Mouse (Mus musculus) kidney, postnatal 0 days (tissue): Measurements from ENCODE around the gene Bcl11b. TPM values are rescaled to one million over a fixed set of nuclear protein-coding genes. Genes with fewer than 3 reads are reported as not detected.

Source experiments
- ATAC-seq: fragments of 200-750 bp; cut with Nextera tagmentation; replicated peaks from 2 replicates; pipeline ENCODE4 v1.8.0; 2017; ENCODE audit warnings: low read depth, moderate number of reproducible peaks, moderate TSS enrichment, moderate library complexity; ENCODE audit not compliant: low FRiP score
- DNase-seq: peaks from one replicate; pipeline ENCODE4 v3.0.0-alpha.2; 2016; ENCODE audit warnings: low spot score
- H3K27ac ChIP-seq: fragments of 300-500 bp; sonication (generic); 2 replicates; pipeline ENCODE4 v1.5.1; 2014; ENCODE audit warnings: mild to moderate bottlenecking
- H3K27me3 ChIP-seq: fragments of 300-500 bp; sonication (generic); 2 replicates; pipeline ENCODE4 v1.6.1; 2014; ENCODE audit warnings: low read length, mixed read lengths; ENCODE audit not compliant: insufficient read depth
- H3K36me3 ChIP-seq: fragments of 300-500 bp; sonication (generic); 2 replicates; pipeline ENCODE4 v1.6.1; 2014; ENCODE audit warnings: low read length, mixed read lengths; ENCODE audit not compliant: insufficient read depth
- H3K4me1 ChIP-seq: fragments of 300-500 bp; sonication (generic); replicated peaks from 2 replicates; pipeline ENCODE4 v1.6.1; 2014; ENCODE audit warnings: antibody characterized with exemption, low read length, mixed read lengths; ENCODE audit not compliant: insufficient read depth
- H3K4me2 ChIP-seq: fragments of 300-500 bp; sonication (generic); 2 replicates; pipeline ENCODE4 v1.6.1; 2014; ENCODE audit warnings: mild to moderate bottlenecking, low read length, moderate library complexity, mixed read lengths
- H3K4me3 ChIP-seq: fragments of 300-500 bp; sonication (generic); replicated peaks from 2 replicates; pipeline ENCODE4 v1.5.1; 2014; ENCODE audit warnings: low read depth, low read length
- H3K9ac ChIP-seq: fragments of 300-500 bp; sonication (generic); 2 replicates; pipeline ENCODE4 v1.6.1; 2014; ENCODE audit warnings: low read depth, low read length
- H3K9me3 ChIP-seq: fragments of 300-500 bp; sonication (generic); replicated peaks from 2 replicates; pipeline ENCODE4 v1.6.1; 2016; ENCODE audit warnings: low read length, inconsistent platforms, mixed read lengths
- CTCF ChIP-seq: IDR thresholded peaks from 2 replicates; pipeline ENCODE4 v1.5.1; 2016; ENCODE audit warnings: antibody characterized with exemption, low read depth, mild to moderate bottlenecking, moderate library complexity
- WGBS: fragments of 180-500 bp; shearing (Covaris S2); extraction: QIAGEN DNeasy Blood & Tissue Kit; methylation state at CpG from one replicate; pipeline ENCODE4 v1.1.7; 2014; 5-methylcytosine and 5-hydroxymethylcytosine counted together
- polyA plus RNA-seq: library from polyadenylated mRNA; unstranded; fragments of >200 nt; fragmentation: Nextera tagmentation; extraction: Ambion mirVana; gene quantifications from 2 replicates; pipeline ENCODE4 v1.2.1, GENCODE M21; 2015

Gene Bcl11b
- polyA plus RNA-seq, 1 experiment from 2014 or later: 2.2 TPM

GRCm38 (mm10) chr12:107888646-107889045, 114.8 kb downstream of the Bcl11b start:
- Histone ChIP-seq H3K9me3 (no peaks in the 10 kb centered on the region), H3K4me1 (0 out of 2 replicates have a peak, but pooled peaks cover 6% of the 10 kb centered on the region), H3K4me2 (no peak overlapping the region), H3K9ac (no peak overlapping the region), H3K27ac (no peak overlapping the region), H3K27me3 (no peaks in the 10 kb centered on the region), H3K36me3 (no peaks in the 10 kb centered on the region), H3K4me3 (no peak overlapping the region)
- ATAC-seq (no peak), DNase-seq (no peak)
- TF ChIP-seq CTCF: no peak
- WGBS: 68% methylated on average over 5 of the region's 5 CpGs

- no peak overlapping the region for H3K27ac ChIP-seq
- no peaks in the 10 kb centered on the region for H3K36me3 ChIP-seq
- no peak for DNase-seq
- TF ChIP-seq CTCF: no peak
- no peak overlapping the region for H3K9ac ChIP-seq
- ATAC-seq: no peak
- H3K9me3 ChIP-seq: no peaks in the 10 kb centered on the region
- H3K4me1 ChIP-seq: 0 out of 2 replicates have a peak, but pooled peaks cover 6% of the 10 kb centered on the region
- no peak overlapping the region for H3K4me3 ChIP-seq
- WGBS: 75% methylated on average over 5 of the region's 5 CpGs
- H3K27me3 ChIP-seq: no peaks in the 10 kb centered on the region
- no peak overlapping the region for H3K4me2 ChIP-seq
Measured at GRCm38 (mm10) chr12:107888049-107888448, 115.4 kb downstream of the Bcl11b start.

- Histone ChIP-seq H3K4me1 (0 out of 2 replicates have a peak, but pooled peaks cover 6% of the 10 kb centered on the region), H3K27me3 (no peaks in the 10 kb centered on the region), H3K27ac (no peak overlapping the region), H3K36me3 (no peaks in the 10 kb centered on the region), H3K4me2 (no peak overlapping the region), H3K9ac (no peak overlapping the region), H3K9me3 (no peaks in the 10 kb centered on the region), H3K4me3 (no peak overlapping the region)
- no peak for ATAC-seq
- TF ChIP-seq CTCF: no peak
- DNase-seq: no peak
- WGBS: 54% methylated on average over 6 of the region's 6 CpGs
Measured at GRCm38 (mm10) chr12:107887621-107888020, 115.8 kb downstream of the Bcl11b start.

- WGBS: 64% methylated on average over 6 of the region's 6 CpGs
- no peak for TF ChIP-seq CTCF
Measured at GRCm38 (mm10) chr12:107884330-107885065, 118.9 kb downstream of the Bcl11b start.

GRCm38 (mm10) chr12:107881726-107882125, 121.7 kb downstream of the Bcl11b start:
- Histone ChIP-seq H3K27me3 (no peaks in the 10 kb centered on the region), H3K4me1 (no peaks in the 10 kb centered on the region), H3K4me2 (no peak overlapping the region), H3K4me3 (no peak overlapping the region), H3K9me3 (no peaks in the 10 kb centered on the region), H3K27ac (no peak overlapping the region), H3K9ac (no peak overlapping the region), H3K36me3 (no peaks in the 10 kb centered on the region)
- WGBS: 88% methylated on average over 9 of the region's 9 CpGs
- no peak for ATAC-seq
- no peak for DNase-seq
- TF ChIP-seq CTCF: no peak

More at GRCm38 (mm10) chr12:107884330-107885065, 118.9 kb downstream of the Bcl11b start:
- H3K9me3 ChIP-seq: no peaks in the 10 kb centered on the region
- no peak overlapping the region for H3K27ac ChIP-seq
- no peaks in the 10 kb centered on the region for H3K36me3 ChIP-seq
- H3K4me2 ChIP-seq: no peak overlapping the region
- DNase-seq (no peak), ATAC-seq (no peak)
- no peaks in the 10 kb centered on the region for H3K27me3 ChIP-seq
- H3K9ac ChIP-seq: no peak overlapping the region
- H3K4me1 ChIP-seq: no peaks in the 10 kb centered on the region
- H3K4me3 ChIP-seq: no peak overlapping the region

- ATAC-seq (no peak), DNase-seq (peak; percentile 41)
Measured at GRCm38 (mm10) chr12:107880748-107881147, 122.7 kb downstream of the Bcl11b start.

More at GRCm38 (mm10) chr12:107880748-107881147, 122.7 kb downstream of the Bcl11b start:
- Histone ChIP-seq H3K9ac (no peak overlapping the region), H3K9me3 (no peaks in the 10 kb centered on the region), H3K27ac (no peak overlapping the region), H3K4me2 (no peak overlapping the region), H3K27me3 (no peaks in the 10 kb centered on the region), H3K4me1 (no peaks in the 10 kb centered on the region), H3K4me3 (no peak overlapping the region), H3K36me3 (no peaks in the 10 kb centered on the region)
- WGBS: 55% methylated on average over 13 of the region's 13 CpGs
- no peak for TF ChIP-seq CTCF
